Mouse (Mus musculus) brain, embryonic 14.5 days (tissue): ENCODE measurements around the gene Fam205a1. TPM values are rescaled to one million over a fixed set of nuclear protein-coding genes. Genes with fewer than 3 reads are reported as not detected.
"Not testable (repeated sequence)": the region's sequence is repeated elsewhere in the genome, so short reads cannot be mapped to it uniquely, and the experiment has no call there.

Experiments
- DNase-seq: peaks from one replicate; pipeline ENCODE4 v3.0.0-alpha.2; 2011; ENCODE audit warnings: low read depth
- CTCF ChIP-seq: fragments of 200-500 bp; IDR thresholded peaks from 2 replicates; pipeline ENCODE4 v1.5.1; 2012; ENCODE audit warnings: inconsistent platforms, mild to moderate bottlenecking, moderate library complexity, borderline replicate concordance; ENCODE audit not compliant: insufficient read depth, insufficient read length; ENCODE audit errors: extremely low read depth
- POLR2A ChIP-seq: fragments of 200-500 bp; IDR thresholded peaks from 2 replicates; pipeline ENCODE4 v1.6.1; 2012; ENCODE audit warnings: mild to moderate bottlenecking, inconsistent platforms, borderline replicate concordance; ENCODE audit not compliant: poor library complexity, insufficient read depth, insufficient read length, severe bottlenecking; ENCODE audit errors: extremely low read depth
- polyA plus RNA-seq: library from polyadenylated mRNA; depleted of rRNA; stranded (reverse); fragments of >200 nt; gene quantifications from 2 replicates; pipeline ENCODE4 v1.2.3, GENCODE M21; 2012; rRNA removed

Gene Fam205a1
- polyA plus RNA-seq, 1 experiment = not detected

GRCm38 (mm10) chr4:42876586-42877291 lies 23.1 kb upstream of the Fam205a1 start:
- TF ChIP-seq CTCF (peak; percentile 76), POLR2A (no peak)
- DNase-seq = peak; percentile 92

- no peak for DNase-seq
- TF ChIP-seq POLR2A = no peak
- TF ChIP-seq CTCF = no peak
Observed at GRCm38 (mm10) chr4:42874134-42874533, 20.4 kb upstream of the Fam205a1 start, which contains the start of gene Fam205c. Gene Fam205c (minus strand): TSS chr4:42874234.

- no peak for TF ChIP-seq POLR2A
- no peak for TF ChIP-seq CTCF
- no peak for DNase-seq
Observed at GRCm38 (mm10) chr4:42872746-42873435, 19.2 kb upstream of the Fam205a1 start.

DNA sequence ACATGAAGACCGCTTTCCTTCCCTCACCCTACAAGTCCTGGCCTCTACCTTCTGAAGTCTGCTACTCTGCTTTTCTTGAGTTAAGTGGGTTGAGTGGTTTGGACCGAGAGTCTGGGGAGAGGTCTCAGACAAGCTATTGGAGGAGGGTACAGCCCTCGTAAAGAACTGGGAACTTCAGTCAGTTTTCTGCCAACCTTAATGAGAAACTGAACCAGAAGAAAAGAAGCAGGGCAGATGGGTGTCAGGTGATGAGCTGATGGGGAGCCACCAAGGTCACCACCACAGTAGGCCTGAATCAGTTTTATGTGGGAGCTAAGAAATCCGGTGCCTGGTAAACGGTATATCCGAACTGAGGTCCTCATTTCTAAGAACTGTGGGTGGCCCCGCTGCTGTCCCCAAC lies 18.5 kb upstream of the Fam205a1 start:
- TF ChIP-seq CTCF = no peak
- no peak for TF ChIP-seq POLR2A

DNA sequence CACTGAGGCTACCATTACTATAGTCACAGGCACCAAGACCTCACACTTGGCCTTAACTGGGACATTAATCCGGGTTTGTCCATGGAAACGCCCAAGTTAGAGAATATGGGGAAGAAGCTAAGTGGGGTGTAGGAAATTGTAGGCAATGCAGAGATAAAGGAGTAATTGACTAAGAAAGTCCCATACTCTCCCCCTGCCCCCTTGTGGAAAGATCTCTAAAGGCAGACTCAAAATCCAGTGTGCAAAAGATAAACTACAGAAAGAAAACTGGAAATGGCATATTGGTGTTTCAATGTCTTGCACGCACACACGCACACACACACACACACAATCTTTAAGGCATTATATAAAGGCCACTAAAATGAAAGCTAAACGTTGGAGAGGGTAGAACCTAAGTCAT lies 17.1 kb upstream of the Fam205a1 start:
- DNase-seq = no peak
- no peak for TF ChIP-seq POLR2A
- no peak for TF ChIP-seq CTCF

More for the DNA sequence above, 18.5 kb upstream of the Fam205a1 start:
- DNase-seq = no peak

- no peak for DNase-seq
- TF ChIP-seq POLR2A = no peak
- no peak for TF ChIP-seq CTCF
Observed at GRCm38 (mm10) chr4:42868193-42868592, 14.5 kb upstream of the Fam205a1 start.

- DNase-seq = no peak
- no peak for TF ChIP-seq POLR2A
Observed at GRCm38 (mm10) chr4:42867390-42867789, 13.7 kb upstream of the Fam205a1 start.

DNA sequence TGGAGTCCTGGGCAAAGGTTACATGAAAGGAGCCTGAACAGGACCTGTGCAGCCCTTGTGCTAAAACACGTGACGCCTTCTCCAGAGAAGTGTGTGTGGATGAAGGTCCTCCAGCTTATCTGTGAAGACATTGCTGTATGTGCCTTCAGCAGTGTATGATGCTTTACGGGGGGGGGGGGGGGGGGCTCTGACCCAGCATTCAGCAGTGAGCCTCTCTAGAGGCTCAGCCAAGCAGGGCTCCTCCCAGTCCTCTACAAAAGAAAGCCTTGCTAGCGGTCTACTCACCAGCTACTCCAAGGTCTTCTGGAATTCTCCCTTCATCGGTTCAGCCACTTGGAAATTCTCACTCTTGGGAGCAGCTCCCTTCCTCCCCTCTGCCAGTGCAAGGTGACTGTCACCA lies 9.8 kb upstream of the Fam205a1 start:
- not testable (repeated sequence) for DNase-seq

DNA sequence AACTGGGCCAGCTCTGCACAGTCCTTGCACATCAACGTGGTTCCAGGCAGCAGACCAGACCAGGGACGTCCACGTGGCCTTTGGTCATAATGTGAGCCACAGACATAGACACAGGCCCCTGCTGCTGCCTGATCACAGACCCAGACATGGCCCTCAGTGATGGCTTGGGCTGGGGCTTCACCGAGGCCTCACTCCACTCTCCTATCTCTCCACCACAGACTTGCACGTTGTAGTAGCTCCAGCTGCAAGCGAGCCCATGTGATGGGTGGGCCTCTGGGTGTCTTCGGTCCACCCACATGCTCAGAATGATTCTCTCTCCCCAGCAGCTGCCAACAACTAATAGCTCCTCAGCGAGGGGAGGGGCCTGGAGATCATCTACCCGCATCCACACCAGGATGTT lies 6.8 kb upstream of the Fam205a1 start:
- DNase-seq = not testable (repeated sequence)

- DNase-seq = not testable (repeated sequence)
Observed at GRCm38 (mm10) chr4:42856671-42857070, 3.0 kb upstream of the Fam205a1 start, which contains the start of gene Gm12394. Gene Gm12394 (minus strand): TSS chr4:42856771.

Other genes with a start within 250 kb of the Fam205a1 start
- not detected in 2 replicates for gene Gm10591, start 241.7 kb downstream of the Fam205a1 start, polyA plus RNA-seq
- gene Gm2564, start 224.2 kb downstream of the Fam205a1 start, polyA plus RNA-seq = 0.13 TPM in 1 of 2 replicates, not detected in the other
- gene Ccl27b, start 198.6 kb downstream of the Fam205a1 start, polyA plus RNA-seq = not detected in 2 replicates
- 0.10 and 0.13 TPM in 2 replicates for gene Il11ra2, start 192.0 kb downstream of the Fam205a1 start, polyA plus RNA-seq
- 0.19 and 0.23 TPM in 2 replicates for gene 4930578G10Rik, start 118.3 kb downstream of the Fam205a1 start, polyA plus RNA-seq
- not detected in 2 replicates for gene Ccl19, start 97.3 kb downstream of the Fam205a1 start, polyA plus RNA-seq
- 1.9 and 2.2 TPM in 2 replicates for gene Ccl21a, start 79.9 kb downstream of the Fam205a1 start, polyA plus RNA-seq
- 0.01 and 0.05 TPM in 2 replicates for gene Gm12394, start 2.9 kb upstream of the Fam205a1 start, polyA plus RNA-seq
- gene Fam205c, start 20.3 kb upstream of the Fam205a1 start, polyA plus RNA-seq = not detected in 2 replicates
- gene Phf24, start 62.8 kb upstream of the Fam205a1 start, polyA plus RNA-seq = 42.3 and 58.2 TPM in 2 replicates
- 72.1 and 101 TPM in 2 replicates for gene Dnajb5, start 95.9 kb upstream of the Fam205a1 start, polyA plus RNA-seq
- not detected in 2 replicates for gene 1700022I11Rik, start 115.7 kb upstream of the Fam205a1 start, polyA plus RNA-seq
- gene Vcp, start 146.6 kb upstream of the Fam205a1 start, polyA plus RNA-seq = 203 and 264 TPM in 2 replicates
- gene Fancg, start 156.6 kb upstream of the Fam205a1 start, polyA plus RNA-seq = 26.9 and 44.7 TPM in 2 replicates
- 34.1 and 34.9 TPM in 2 replicates for gene Pigo, start 171.9 kb upstream of the Fam205a1 start, polyA plus RNA-seq
- gene Stoml2, start 177.8 kb upstream of the Fam205a1 start, polyA plus RNA-seq = 106 and 168 TPM in 2 replicates
- 38.3 and 51.3 TPM in 2 replicates for gene Fam214b, start 192.3 kb upstream of the Fam205a1 start, polyA plus RNA-seq
- 51.3 and 65.5 TPM in 2 replicates for gene Unc13b, start 205.1 kb upstream of the Fam205a1 start, polyA plus RNA-seq